Mouse (Mus musculus): ENCODE measurements around the gene H2-Oa. TPM values are rescaled to one million over a fixed set of nuclear protein-coding genes. Genes with fewer than 3 reads are reported as not detected.

H2-Oa gene
- polyA plus RNA-seq, 1 experiment = not detected

DNA sequence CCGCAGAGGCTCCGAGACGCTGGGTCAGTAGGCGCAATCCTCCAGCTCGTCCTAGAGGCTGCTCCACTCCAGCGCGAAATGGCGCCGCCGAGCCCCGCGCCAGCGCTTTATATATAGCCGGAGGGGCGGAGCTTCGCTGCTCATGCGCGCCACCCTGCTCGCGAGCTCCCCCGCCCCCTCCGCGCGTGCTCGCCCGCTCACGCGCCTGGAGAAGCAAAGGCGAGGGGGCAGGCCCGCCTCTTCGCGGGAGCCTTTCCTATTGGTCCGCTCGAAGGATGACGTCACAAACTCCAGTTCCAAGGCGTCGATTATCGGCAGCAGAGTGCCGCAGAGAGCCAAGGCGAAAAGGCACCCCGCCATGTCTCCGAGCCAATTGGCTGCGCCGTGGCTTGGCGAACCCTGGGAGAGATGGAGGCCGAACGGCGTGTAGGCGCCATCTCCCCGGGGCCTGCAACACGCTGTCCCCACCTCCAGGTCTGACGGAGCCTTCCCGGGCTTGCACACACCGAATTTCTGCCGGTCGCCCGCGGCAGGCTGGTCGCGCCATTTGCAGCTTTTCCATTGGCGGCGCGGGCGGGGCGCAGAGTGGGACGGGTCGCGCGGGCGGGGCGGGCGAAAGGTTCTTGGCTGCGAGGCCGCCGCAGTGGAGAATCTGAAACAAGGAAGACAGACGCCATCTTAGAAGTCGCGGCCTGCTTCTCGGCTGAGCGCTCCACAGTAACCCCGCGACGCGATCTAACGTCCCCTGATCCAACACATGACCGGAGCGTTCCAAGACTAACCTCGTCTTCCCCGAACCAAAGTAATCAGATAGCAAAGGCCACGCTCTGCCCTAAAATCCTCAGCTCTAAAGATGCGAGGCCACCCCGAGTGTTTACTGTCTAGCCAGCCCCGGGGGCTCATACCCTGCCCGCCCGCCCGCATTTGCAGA is 27.4 kb downstream of the H2-Oa start, which contains the start of gene H2-DMa:
TSS of gene H2-DMa (plus strand) at position 293 of the 931 bp plus-strand sequence.
- Histone ChIP-seq H3K4me3 (ENCODE audit: insufficient read depth, low read length) (peak within 1 kb of the TSS; percentile 84), H3K27ac (ENCODE audit: insufficient read depth, low read length) (peak within 1 kb of the TSS; percentile 100), H3K4me1 (ENCODE audit: control insufficient read depth, insufficient read depth, low read length) (peaks cover 11% of the 10 kb centered on the region; the same call in 1 of the 2 replicates)
- TF ChIP-seq CTCF (IDR thresholded peaks at IDR 0.05; ENCODE audit: borderline replicate concordance, insufficient read depth, low read length) (no peak), POLR2A (IDR thresholded peaks at IDR 0.05; ENCODE audit: low read depth, low read length) (peak; percentile 97)

DNA sequence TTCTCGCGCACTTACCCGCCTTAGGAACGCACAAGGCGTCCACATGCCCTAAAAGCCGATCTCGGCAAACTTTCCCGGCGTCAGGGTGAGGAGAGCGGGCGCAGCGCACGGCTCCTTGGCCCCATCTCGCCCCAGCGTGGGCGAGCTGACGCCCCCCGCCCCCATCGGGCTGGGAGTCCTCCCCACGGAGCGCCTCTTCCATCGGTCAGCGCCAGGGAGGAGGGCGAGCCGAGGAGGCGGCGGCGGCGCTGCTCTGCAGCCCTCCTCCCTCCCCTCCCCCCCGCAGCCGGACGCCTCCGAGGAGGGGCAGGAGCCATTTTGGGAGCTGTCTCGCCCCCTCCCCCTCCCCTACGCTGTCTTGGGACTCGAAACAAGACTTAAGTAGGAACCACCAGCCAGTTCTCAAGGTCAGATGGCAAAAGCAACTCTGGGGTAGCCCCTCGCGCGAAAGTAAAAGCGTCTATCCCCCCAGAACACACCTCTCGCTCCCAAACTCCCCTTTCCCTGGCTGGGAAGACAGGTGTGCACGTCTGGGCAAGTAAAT is 28.1 kb downstream of the H2-Oa start:
- Histone ChIP-seq H3K27ac (ENCODE audit: insufficient read depth, low read length) (peak overlapping the region; percentile 100), H3K4me1 (ENCODE audit: control insufficient read depth, insufficient read depth, low read length) (peaks cover 9% of the 10 kb centered on the region; the same call in 1 of the 2 replicates), H3K4me3 (ENCODE audit: insufficient read depth, low read length) (peak overlapping the region; percentile 81)
- no peak for TF ChIP-seq CTCF (IDR thresholded peaks at IDR 0.05; ENCODE audit: borderline replicate concordance, insufficient read depth, low read length)
- no peak; the same call in none of the 2 replicates for TF ChIP-seq POLR2A (IDR thresholded peaks at IDR 0.05; ENCODE audit: low read depth, low read length)

DNA sequence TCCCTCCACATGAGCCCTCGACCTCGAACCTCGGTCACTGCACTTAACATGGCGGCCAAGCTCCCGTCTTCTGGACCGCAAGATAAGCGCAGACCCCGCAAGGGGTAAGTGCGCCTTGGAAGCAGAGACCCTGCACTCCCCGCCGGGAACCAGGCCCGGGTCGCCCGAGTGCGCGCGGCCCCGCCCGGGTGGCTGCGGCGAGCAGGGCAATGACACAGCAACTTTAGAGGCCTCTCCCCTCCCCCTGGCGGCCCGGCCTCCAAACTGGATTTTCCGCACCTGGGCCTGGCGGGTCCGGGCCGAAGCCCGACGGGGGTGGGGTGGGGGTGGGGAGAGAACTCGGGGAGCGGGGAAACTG is 28.7 kb downstream of the H2-Oa start:
- peak overlapping the region; percentile 81 for H3K4me3 ChIP-seq (ENCODE audit: insufficient read depth, low read length)
- H3K27ac ChIP-seq (ENCODE audit: insufficient read depth, low read length) = peak overlapping the region; percentile 100
- no peak; the same call in 1 of the 2 replicates for TF ChIP-seq POLR2A (IDR thresholded peaks at IDR 0.05; ENCODE audit: low read depth, low read length)
- no peak for TF ChIP-seq CTCF (IDR thresholded peaks at IDR 0.05; ENCODE audit: borderline replicate concordance, insufficient read depth, low read length)
- H3K4me1 ChIP-seq (ENCODE audit: control insufficient read depth, insufficient read depth, low read length) = 0 out of 2 replicates have a peak, but pooled peaks cover 4% of the 10 kb centered on the region

DNA sequence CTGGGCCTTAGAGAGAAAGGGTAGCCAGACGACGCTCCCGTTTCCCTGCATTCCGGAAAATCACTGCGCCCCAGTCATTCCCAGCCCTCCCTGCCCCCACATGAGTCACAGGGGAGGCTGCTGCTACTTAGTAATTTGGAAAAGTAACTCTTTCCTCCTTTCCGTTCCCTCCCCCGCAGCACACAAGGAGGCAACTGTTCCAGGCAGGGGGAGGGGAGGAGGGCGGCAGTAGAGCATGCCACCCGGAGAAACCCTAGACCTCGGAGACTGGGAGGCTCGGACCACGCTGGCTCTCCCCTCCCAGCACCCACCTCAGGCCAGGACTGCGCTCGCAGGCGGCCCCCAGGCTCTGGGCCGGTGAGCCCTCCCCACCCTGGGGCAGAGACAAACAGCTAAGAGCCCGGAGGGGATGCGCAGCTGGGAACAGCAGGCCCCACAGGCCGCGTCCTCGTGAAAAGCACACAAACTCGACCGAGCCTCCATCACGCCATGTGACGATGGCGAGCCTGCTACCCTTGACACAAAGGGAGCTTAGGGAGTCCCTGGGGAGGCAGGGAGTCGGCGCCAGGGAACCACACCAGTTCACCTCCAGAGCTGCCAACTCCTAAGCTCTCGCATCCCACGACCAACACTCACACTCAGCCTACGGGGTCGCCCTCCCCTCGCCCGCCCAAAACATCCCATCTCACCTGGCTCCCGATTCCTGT is 29.2 kb downstream of the H2-Oa start:
- Histone ChIP-seq H3K4me1 (ENCODE audit: control insufficient read depth, insufficient read depth, low read length) (0 out of 2 replicates have a peak, but pooled peaks cover 4% of the 10 kb centered on the region), H3K27ac (ENCODE audit: insufficient read depth, low read length) (peak overlapping the region; percentile 100), H3K4me3 (ENCODE audit: insufficient read depth, low read length) (peak overlapping the region; percentile 68)
- TF ChIP-seq CTCF (IDR thresholded peaks at IDR 0.05; ENCODE audit: borderline replicate concordance, insufficient read depth, low read length) (no peak), POLR2A (IDR thresholded peaks at IDR 0.05; ENCODE audit: low read depth, low read length) (peak; percentile 71)

DNA sequence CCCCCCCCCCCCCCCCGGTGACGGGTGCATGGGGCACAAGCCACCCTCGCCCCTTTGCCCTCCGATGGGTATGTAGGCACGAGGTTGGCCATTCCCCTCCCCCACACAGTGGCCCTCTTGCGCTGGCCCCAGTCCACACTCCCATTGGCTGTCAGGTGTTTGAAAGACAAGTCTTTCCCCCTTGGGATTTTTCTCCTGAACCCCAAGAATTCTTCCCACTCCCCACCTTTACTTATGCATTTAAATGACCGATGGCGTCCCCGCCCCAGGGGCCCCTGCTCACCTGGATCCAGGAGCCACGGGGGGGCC is 29.7 kb downstream of the H2-Oa start:
- peak overlapping the region; percentile 68 for H3K4me3 ChIP-seq (ENCODE audit: insufficient read depth, low read length)
- H3K4me1 ChIP-seq (ENCODE audit: control insufficient read depth, insufficient read depth, low read length) = 0 out of 2 replicates have a peak, but pooled peaks cover 4% of the 10 kb centered on the region
- H3K27ac ChIP-seq (ENCODE audit: insufficient read depth, low read length) = peak overlapping the region; percentile 100
- no peak for TF ChIP-seq CTCF (IDR thresholded peaks at IDR 0.05; ENCODE audit: borderline replicate concordance, insufficient read depth, low read length)
- peak; percentile 28; the same call in 1 of the 2 replicates for TF ChIP-seq POLR2A (IDR thresholded peaks at IDR 0.05; ENCODE audit: low read depth, low read length)

DNA sequence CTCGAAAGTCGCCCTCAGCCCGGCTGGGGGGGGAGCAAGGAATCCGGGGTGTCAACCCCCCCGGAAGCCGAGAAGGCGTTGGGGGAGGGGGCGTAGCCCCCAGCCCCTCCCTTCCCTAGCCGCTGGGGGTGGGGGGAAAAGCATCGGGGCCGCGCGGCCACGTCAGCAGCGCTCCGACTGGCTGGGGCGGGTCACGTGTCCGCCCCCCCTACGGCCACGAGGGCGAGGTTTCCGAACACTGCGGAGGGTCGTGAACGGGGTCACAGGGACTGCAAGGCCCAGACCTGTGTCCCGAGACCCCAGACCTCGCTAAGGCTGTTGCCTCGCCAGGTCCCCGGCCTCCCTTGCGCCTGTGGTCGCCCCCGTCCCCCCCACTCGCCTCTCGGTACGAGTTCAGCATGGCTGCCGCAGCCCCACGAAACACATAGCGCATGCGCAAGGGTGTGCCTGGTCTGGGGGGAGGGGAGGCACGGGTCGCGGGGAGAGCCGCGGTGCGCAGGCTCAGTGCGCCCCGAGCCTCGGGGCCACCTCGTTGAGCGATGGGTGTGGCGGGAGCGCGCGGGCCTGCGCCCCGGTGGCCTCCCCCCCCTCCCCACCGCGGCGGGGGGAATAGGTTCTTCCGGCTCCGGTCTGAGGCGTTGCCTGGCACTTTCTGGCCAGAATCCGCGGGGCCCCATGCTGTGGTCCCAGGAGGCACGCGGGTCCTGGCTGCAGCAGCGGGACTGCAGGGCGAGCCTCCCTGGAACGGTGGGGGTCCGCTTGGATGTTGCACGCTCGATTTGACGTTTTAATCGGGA is 30.2 kb downstream of the H2-Oa start, which contains the start of gene Brd2:
TSS of gene Brd2 (minus strand) at position 447 of the 797 bp plus-strand sequence.
- Histone ChIP-seq H3K4me3 (ENCODE audit: insufficient read depth, low read length) (peak within 1 kb of the TSS; percentile 70), H3K27ac (ENCODE audit: insufficient read depth, low read length) (peak within 1 kb of the TSS; percentile 100), H3K4me1 (ENCODE audit: control insufficient read depth, insufficient read depth, low read length) (peaks cover 6% of the 10 kb centered on the region)
- TF ChIP-seq CTCF (IDR thresholded peaks at IDR 0.05; ENCODE audit: borderline replicate concordance, insufficient read depth, low read length) = no peak
- TF ChIP-seq POLR2A (IDR thresholded peaks at IDR 0.05; ENCODE audit: low read depth, low read length) = peak; percentile 77

DNA sequence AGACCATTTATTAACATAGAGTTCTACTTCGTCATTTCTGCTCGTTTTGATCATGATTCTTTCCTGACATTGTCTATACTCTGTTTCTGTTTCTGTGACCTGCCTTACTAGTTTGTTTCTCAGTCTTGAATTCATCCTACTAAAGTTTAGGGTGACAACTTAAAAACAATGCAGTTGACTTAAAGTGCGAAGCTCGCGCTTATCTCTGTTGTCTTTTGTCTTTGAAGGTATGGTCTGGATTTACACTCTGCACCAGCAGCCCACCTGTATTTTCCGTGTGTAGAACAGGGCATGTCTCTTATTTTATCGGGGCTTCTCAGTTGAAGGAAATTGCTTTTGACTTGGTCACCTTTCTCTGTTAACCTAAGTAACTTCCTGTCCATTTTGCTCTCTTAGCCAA is 31.0 kb downstream of the H2-Oa start:
- H3K4me1 ChIP-seq (ENCODE audit: control insufficient read depth, insufficient read depth, low read length) = peaks cover 10% of the 10 kb centered on the region
- peak overlapping the region; percentile 70 for H3K4me3 ChIP-seq (ENCODE audit: insufficient read depth, low read length)
- H3K27ac ChIP-seq (ENCODE audit: insufficient read depth, low read length) = peak overlapping the region; percentile 98
- TF ChIP-seq CTCF (IDR thresholded peaks at IDR 0.05; ENCODE audit: borderline replicate concordance, insufficient read depth, low read length) (no peak), POLR2A (IDR thresholded peaks at IDR 0.05; ENCODE audit: low read depth, low read length) (no peak; the same call in 1 of the 2 replicates)

DNA sequence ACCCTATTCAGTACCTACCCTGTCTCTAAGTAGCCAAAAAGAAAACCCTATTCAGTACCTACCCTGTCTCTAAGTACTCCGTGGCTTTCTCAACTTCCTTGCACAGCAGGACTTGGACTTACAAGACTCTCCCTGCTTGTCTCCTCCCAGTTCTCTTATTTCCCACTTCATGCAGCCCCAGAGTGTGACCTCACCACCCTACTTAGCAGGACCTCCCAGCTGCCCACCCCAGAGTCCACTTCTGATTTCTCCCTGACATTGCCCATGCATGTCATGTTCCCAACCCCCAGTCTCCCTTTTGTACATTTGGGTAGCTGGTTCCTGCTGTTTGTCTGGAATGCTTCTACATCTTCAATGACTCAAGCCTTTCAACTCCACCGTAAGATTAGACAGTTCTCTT is 31.4 kb downstream of the H2-Oa start:
- peak overlapping the region; percentile 98 for H3K27ac ChIP-seq (ENCODE audit: insufficient read depth, low read length)
- peak; percentile 59 for TF ChIP-seq POLR2A (IDR thresholded peaks at IDR 0.05; ENCODE audit: low read depth, low read length)
- TF ChIP-seq CTCF (IDR thresholded peaks at IDR 0.05; ENCODE audit: borderline replicate concordance, insufficient read depth, low read length) = no peak
- peaks cover 10% of the 10 kb centered on the region for H3K4me1 ChIP-seq (ENCODE audit: control insufficient read depth, insufficient read depth, low read length)
- H3K4me3 ChIP-seq (ENCODE audit: insufficient read depth, low read length) = peak overlapping the region; percentile 70

DNA sequence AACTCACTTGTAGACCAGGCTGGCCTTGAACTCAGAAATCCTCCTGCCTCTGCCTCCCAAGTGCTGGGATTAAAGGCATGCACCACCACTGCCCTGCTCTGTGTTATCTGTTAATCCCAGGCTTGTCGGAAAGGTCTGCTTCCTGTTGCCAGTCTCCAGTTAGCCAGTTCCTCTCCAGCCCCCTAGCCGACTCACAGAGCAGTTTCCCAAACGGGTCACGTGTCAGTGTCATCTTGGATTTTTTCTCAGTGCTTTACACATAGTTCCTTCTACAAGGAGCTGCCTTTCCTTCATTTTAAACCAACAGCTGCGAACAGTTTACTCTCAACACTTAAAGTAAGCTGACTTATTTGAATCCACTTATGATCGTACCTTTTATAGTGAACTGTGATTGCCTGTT is 32.5 kb downstream of the H2-Oa start:
- TF ChIP-seq CTCF (IDR thresholded peaks at IDR 0.05; ENCODE audit: borderline replicate concordance, insufficient read depth, low read length) (no peak), POLR2A (IDR thresholded peaks at IDR 0.05; ENCODE audit: low read depth, low read length) (no peak)
- H3K27ac ChIP-seq (ENCODE audit: insufficient read depth, low read length) = no peak overlapping the region
- peak overlapping the region; percentile 11; the same call in 1 of the 2 replicates for H3K4me3 ChIP-seq (ENCODE audit: insufficient read depth, low read length)
- H3K4me1 ChIP-seq (ENCODE audit: control insufficient read depth, insufficient read depth, low read length) = peaks cover 10% of the 10 kb centered on the region
